Mouse (Mus musculus): Measurements from ENCODE around the gene Dgkq. TPM values are rescaled to one million over a fixed set of nuclear protein-coding genes. Genes with fewer than 3 reads are reported as not detected.

Gene Dgkq
- total RNA-seq (2023), result 38.8 to 47.8 TPM (median 40.7 TPM) in 4 replicates

DNA sequence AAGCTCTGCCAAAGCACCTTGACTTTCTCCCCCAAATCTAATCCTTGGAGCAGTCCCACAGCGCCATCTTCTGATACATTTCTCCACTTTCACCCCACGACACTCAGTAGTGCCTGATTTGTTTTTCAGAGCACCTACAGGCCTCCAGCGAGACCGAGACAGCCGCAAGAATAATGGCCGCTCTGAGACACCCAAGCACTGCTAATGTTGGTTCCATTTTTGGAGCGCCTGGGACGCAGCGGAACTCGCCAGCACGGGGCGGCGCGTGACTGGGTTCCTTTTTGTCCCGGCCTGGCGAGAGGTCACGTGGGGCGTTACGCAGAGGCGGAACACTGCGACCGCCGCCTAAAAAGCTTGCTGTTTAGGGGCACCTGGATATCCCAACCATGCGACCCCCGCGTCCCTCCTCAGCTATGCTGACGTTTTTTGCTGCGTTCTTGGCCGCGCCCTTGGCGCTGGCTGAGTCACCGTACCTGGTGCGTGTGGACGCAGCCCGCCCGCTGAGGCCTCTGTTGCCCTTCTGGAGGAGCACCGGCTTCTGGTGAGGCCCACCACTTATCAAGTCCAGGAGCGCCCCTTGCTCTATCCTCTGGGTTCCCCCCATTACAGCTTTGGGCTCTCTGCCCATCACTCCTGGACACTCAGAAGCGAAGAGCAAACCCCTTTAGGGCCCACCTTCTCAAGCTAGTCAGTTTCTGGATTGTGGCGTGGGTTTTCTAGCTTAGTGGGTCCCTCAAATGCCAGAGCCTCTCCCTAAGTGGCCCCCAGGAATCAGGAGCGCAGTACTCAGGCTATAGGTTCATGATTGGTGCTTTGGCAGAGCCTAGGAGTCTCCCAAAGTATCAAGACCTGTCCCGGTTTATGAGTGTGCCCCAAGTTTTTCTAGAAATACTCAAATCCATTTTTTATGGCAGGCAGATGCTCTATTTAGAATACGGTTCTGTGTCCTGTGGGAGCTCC lies at the start of gene Dgkq:
Gene Dgkq, minus strand, starts transcription at position 696 of the 960 bp plus-strand sequence.

DNA sequence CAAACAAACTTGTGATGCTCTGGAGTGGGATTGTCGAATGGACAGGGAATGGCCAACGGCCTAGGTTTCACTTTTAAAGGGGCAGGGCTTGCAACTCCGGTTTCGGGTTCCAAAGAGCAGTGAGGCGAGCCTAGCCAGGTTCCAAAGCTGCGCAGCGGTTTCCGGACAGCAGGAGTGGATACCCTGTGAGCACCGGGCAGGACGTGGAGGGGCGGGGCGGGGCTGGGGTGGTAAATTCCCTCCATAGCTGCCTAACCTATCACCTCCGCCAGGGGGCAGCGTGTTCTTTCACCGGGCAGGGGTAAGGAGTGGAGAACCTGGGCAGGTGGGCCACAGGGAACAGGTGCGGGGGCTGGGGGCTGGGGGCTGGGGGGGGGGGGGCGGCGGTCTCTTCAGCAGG lies 22.8 kb upstream of the Dgkq start, which contains the start of gene Fgfrl1:
Gene Fgfrl1, plus strand, starts transcription at position 112 of the 400 bp plus-strand sequence.

DNA sequence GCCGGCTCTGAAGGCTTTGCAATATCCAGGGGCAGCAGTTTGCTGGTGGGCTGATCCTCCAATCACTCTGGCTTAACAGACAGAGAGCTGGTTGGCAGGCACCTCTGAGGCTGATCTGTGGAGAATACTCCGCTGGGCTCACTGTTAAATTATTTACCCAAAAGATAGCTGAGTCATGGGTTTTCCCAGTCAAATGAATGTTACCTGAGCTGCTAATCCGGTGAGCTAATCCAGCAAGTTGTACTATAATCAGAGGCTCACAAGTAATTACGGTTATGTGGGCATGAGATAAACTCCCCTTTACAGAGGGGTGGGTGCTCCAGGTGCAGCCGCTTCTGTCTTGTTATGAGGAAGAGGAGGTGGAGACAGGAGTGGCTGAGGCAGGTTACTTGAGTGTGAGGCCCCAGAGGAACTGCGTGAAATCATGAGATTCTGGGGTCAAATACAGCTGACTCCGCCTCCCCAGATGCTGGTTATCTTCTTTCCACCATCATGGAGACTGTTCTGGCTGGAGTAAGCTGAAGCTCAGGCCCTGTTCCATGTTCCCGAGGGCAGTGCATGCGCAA lies 5.9 kb upstream of the Dgkq start, which contains the start of gene Slc26a1:
Gene Slc26a1, minus strand, starts transcription at position 319 of the 566 bp plus-strand sequence.

DNA sequence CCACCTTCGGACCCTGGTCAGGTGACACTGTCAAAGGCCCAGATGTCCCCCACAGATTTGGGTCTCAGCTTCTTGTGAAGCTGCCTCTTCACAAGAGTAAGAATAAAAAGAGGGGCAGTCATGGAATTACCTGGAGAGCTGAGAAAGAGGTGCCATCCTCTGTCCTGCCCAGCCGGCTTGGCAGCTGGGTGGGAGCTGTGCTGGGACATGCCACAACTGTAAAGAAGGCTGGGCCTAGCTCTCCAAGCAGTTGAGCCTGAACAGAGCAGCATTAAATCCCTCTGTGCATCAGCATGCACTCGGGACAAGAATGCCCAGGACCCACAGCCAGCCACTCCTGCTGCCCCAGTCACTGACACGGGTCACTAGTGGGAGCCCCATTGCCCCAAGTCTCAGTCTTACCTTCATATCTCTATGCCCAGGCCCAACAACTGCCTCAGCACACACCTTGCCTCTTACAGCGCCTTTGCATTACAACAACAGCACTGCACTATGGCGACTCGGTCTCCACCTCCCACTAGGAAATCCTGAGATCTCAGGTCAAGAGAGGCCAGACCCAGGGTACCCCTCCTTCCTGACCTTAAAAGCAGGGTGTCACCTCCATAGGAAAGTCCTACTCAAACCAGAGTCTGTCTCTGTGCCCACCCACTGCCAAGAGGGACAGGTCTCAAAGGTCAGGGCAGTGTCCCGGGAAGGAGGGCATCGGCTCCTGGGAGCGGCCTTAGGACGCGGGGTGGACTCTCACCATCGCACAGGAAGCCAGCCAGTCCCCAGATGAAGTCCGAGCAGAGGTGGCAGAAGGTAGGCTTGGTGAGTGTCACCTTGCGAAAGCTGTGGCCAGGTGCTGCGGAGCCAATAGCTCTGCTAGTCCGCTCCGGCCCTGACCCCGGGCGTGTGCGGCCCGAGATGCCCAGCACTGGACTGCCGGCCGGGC lies 9.5 kb downstream of the Dgkq start, which contains the start of gene Idua:
Gene Idua, plus strand, starts transcription at position 634 of the 934 bp plus-strand sequence.

DNA sequence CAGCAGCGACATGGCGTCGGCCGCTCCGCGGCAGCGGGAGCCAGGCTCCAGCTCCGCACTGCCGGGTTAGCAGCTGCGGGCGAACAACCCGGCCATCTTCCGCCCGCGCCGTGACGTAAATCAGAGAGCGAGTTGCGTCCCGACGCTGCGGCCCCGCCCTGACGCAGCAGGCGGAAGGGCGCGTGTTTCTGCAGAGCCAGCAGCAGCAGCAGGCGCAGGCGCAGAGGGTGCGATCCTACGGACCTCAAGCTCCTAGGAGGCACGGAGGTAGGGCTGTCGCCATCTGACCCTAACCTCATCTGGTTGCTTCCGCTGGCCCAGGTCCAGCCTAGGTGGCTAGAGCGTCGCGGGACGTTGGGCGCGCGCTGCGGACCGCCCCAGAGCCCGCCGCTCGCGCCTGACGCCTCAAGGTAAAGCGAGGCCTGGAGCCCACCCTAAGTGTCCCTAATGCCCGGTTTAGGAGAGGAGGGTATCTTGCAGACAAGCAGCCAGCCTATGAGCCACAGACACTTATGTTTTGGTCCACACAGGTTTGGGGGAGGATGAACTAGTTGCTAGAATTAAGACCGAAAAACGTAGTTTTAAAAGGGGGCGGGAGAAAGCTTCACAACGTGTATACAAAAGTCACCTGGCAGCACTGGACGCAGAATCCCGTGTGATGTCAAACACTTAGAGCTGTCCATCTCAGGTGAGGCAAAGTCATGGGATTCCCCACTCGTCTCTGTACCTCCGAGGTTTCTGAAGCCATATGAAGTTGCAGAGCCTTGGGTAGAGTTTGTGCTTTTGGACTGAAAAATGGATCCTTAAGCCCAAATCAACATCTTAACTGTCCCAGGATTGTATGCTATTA lies 39.6 kb downstream of the Dgkq start, which contains the start of the genes Gak and Tmem175:
Gene Gak, minus strand, starts transcription at position 122 of the 850 bp plus-strand sequence.
Gene Tmem175, plus strand, starts transcription at position 137 of the 850 bp plus-strand sequence.

Other genes starting within 250 kb of the Dgkq start
- 63.6 to 88.8 TPM (median 69.4 TPM) in 4 replicates for gene Atp5k, start 235.2 kb downstream of the Dgkq start, total RNA-seq (2023)
- gene Mfsd7a, start 220.8 kb downstream of the Dgkq start, total RNA-seq (2023), result not detected in 4 replicates
- 16.8 to 26.2 TPM (median 22.8 TPM) in 4 replicates for gene Pcgf3, start 208.4 kb downstream of the Dgkq start, total RNA-seq (2023)
- not detected in 4 replicates for gene Cplx1, start 119.6 kb downstream of the Dgkq start, total RNA-seq (2023)
- gene Gak, start 39.9 kb downstream of the Dgkq start, total RNA-seq (2023), result 143 to 166 TPM (median 155 TPM) in 4 replicates
- gene Tmem175, start 39.9 kb downstream of the Dgkq start, total RNA-seq (2023), result 17.2 to 22.4 TPM (median 18.6 TPM) in 4 replicates
- gene Idua, start 9.3 kb downstream of the Dgkq start, total RNA-seq (2023), result 33.5 to 39.5 TPM (median 38.0 TPM) in 4 replicates
- 0.26 TPM in 1 of 4 replicates, not detected in the others for gene Slc26a1, start 5.9 kb upstream of the Dgkq start, total RNA-seq (2023)
- gene Fgfrl1, start 22.7 kb upstream of the Dgkq start, total RNA-seq (2023), result 6.4 to 9.2 TPM (median 7.9 TPM) in 4 replicates
- not detected in 4 replicates for gene Rnf212, start 105.3 kb upstream of the Dgkq start, total RNA-seq (2023)
- not detected in 4 replicates for gene Tmed11, start 125.7 kb upstream of the Dgkq start, total RNA-seq (2023)
- gene Vmn2r8, start 139.2 kb upstream of the Dgkq start, total RNA-seq (2023), result not detected in 4 replicates
- gene Vmn2r9, start 182.9 kb upstream of the Dgkq start, total RNA-seq (2023), result not detected in 4 replicates